Mouse (Mus musculus): Measurements from ENCODE around the gene Emd. TPM values are rescaled to one million over a fixed set of nuclear protein-coding genes. Genes with fewer than 3 reads are reported as not detected.

The Emd gene
- polyA plus RNA-seq, 1 experiment from 2014 or later = 14.6 TPM

GRCm38 (mm10) chrX:74281041-74281731, 26.7 kb downstream of the Emd start:
- Histone ChIP-seq H3K9me3 (ENCODE audit: control insufficient read depth) (no peaks in the 10 kb centered on the region), H3K9ac (ENCODE audit: low read depth, low read length) (no peak overlapping the region), H3K4me3 (ENCODE audit: low read depth, low read length) (peak overlapping the region; percentile 51), H3K4me2 (replicated peaks; ENCODE audit: low read depth) (peak overlapping the region; percentile 70), H3K27ac (ENCODE audit: low read depth, low read length) (peak overlapping the region; percentile 54), H3K27me3 (replicated peaks; ENCODE audit: control insufficient read depth, insufficient read depth, low read length) (no peaks in the 10 kb centered on the region), H3K36me3 (ENCODE audit: control insufficient read depth, insufficient read depth) (no peaks in the 10 kb centered on the region), H3K4me1 (replicated peaks; ENCODE audit: control insufficient read depth, insufficient read depth, low read length) (no peaks in the 10 kb centered on the region)
- no peak; the same call in 1 of the 2 replicates for ATAC-seq
- no peak for TF ChIP-seq CTCF (IDR thresholded peaks at IDR 0.05; ENCODE audit: low read depth)
- WGBS = 17% methylated on average over 14 of the region's 14 CpGs

DNA sequence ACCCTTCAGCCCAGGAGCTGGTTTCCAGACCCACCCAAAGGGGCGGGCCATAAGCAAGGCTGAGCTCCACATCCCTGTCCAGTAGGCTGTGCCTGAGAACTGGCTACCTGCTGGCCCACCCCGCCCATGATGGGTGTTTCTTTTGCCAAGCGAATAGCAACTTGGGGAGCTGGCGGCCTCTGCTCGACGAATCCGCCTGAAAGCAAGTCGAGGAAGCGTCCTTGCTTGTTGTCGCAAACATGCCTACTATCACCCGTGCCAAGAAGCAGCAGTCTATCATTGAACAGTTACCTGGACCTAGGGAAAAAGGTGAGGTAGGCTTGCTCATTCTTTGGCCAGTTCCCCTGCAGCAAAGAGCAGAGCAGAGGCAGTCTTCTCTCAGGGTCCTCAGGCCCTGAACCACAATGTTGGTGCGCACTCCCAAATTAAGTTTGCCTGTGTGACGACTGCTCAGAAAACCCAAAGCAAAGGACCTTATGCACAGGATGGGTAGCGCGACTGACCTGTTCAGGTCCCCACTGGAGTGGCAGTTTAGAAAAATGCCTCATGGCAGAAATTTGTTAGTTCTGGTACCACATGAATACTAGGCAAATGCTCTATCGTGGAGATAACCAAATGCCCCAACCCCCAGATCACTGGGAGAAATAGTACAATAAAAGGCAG, 27.4 kb downstream of the Emd start, which contains the start of the genes Taz and Dnase1l1:
TSS of gene Taz (plus strand) at position 181 of the 663 bp plus-strand sequence.
TSS of gene Dnase1l1 (minus strand) at position 606 of the 663 bp plus-strand sequence.
- peak; percentile 94 for ATAC-seq
- peak within 1 kb of the TSS; percentile 70 for H3K4me2 ChIP-seq (replicated peaks; ENCODE audit: low read depth)
- no peaks in the 10 kb centered on the region for H3K4me1 ChIP-seq (replicated peaks; ENCODE audit: control insufficient read depth, insufficient read depth, low read length)
- H3K27me3 ChIP-seq (replicated peaks; ENCODE audit: control insufficient read depth, insufficient read depth, low read length) = no peaks in the 10 kb centered on the region
- TF ChIP-seq CTCF (IDR thresholded peaks at IDR 0.05; ENCODE audit: low read depth) = peak; percentile 22; the same call in 1 of the 2 replicates
- H3K9me3 ChIP-seq (ENCODE audit: control insufficient read depth) = no peaks in the 10 kb centered on the region
- peak within 1 kb of the TSS; percentile 51 for H3K4me3 ChIP-seq (ENCODE audit: low read depth, low read length)
- peak within 1 kb of the TSS; percentile 86 for H3K27ac ChIP-seq (ENCODE audit: low read depth, low read length)
- peak within 1 kb of the TSS; percentile 65 for H3K9ac ChIP-seq (ENCODE audit: low read depth, low read length)
- WGBS = 25% methylated on average over 16 of the region's 16 CpGs
- no peaks in the 10 kb centered on the region for H3K36me3 ChIP-seq (ENCODE audit: control insufficient read depth, insufficient read depth)

GRCm38 (mm10) chrX:74282395-74283091, 28.1 kb downstream of the Emd start:
- Histone ChIP-seq H3K4me1 (replicated peaks; ENCODE audit: control insufficient read depth, insufficient read depth, low read length) (no peaks in the 10 kb centered on the region), H3K9ac (ENCODE audit: low read depth, low read length) (peak overlapping the region; percentile 65), H3K27ac (ENCODE audit: low read depth, low read length) (peak overlapping the region; percentile 86), H3K4me2 (replicated peaks; ENCODE audit: low read depth) (peak overlapping the region; percentile 70), H3K4me3 (ENCODE audit: low read depth, low read length) (peak overlapping the region; percentile 51), H3K27me3 (replicated peaks; ENCODE audit: control insufficient read depth, insufficient read depth, low read length) (no peaks in the 10 kb centered on the region), H3K9me3 (ENCODE audit: control insufficient read depth) (no peaks in the 10 kb centered on the region), H3K36me3 (ENCODE audit: control insufficient read depth, insufficient read depth) (no peaks in the 10 kb centered on the region)
- no peak for TF ChIP-seq CTCF (IDR thresholded peaks at IDR 0.05; ENCODE audit: low read depth)
- WGBS = 22% methylated on average over 39 of the region's 39 CpGs
- peak; percentile 58 for ATAC-seq

- peak; percentile 16; the same call in 1 of the 2 replicates for ATAC-seq
- H3K36me3 ChIP-seq (ENCODE audit: control insufficient read depth, insufficient read depth) = no peaks in the 10 kb centered on the region
- WGBS = 32% methylated on average over 5 of the region's 5 CpGs
Measured at GRCm38 (mm10) chrX:74283092-74283437, 28.6 kb downstream of the Emd start.

GRCm38 (mm10) chrX:74293431-74293830, 38.9 kb downstream of the Emd start:
- H3K36me3 ChIP-seq (ENCODE audit: control insufficient read depth, insufficient read depth) = 0 out of 2 replicates have a peak, but pooled peaks cover 5% of the 10 kb centered on the region
- no peak for ATAC-seq
- 64% methylated on average over 4 of the region's 4 CpGs for WGBS

More at GRCm38 (mm10) chrX:74283092-74283437, 28.6 kb downstream of the Emd start:
- H3K9ac ChIP-seq (ENCODE audit: low read depth, low read length) = peak overlapping the region; percentile 65
- H3K9me3 ChIP-seq (ENCODE audit: control insufficient read depth) = no peaks in the 10 kb centered on the region
- H3K27ac ChIP-seq (ENCODE audit: low read depth, low read length) = peak overlapping the region; percentile 86
- peak overlapping the region; percentile 51 for H3K4me3 ChIP-seq (ENCODE audit: low read depth, low read length)
- H3K4me1 ChIP-seq (replicated peaks; ENCODE audit: control insufficient read depth, insufficient read depth, low read length) = no peaks in the 10 kb centered on the region
- peak overlapping the region; percentile 70 for H3K4me2 ChIP-seq (replicated peaks; ENCODE audit: low read depth)
- no peak for TF ChIP-seq CTCF (IDR thresholded peaks at IDR 0.05; ENCODE audit: low read depth)
- no peaks in the 10 kb centered on the region for H3K27me3 ChIP-seq (replicated peaks; ENCODE audit: control insufficient read depth, insufficient read depth, low read length)

More at GRCm38 (mm10) chrX:74293431-74293830, 38.9 kb downstream of the Emd start:
- Histone ChIP-seq H3K4me3 (ENCODE audit: low read depth, low read length) (no peak overlapping the region), H3K4me2 (replicated peaks; ENCODE audit: low read depth) (no peak overlapping the region), H3K4me1 (replicated peaks; ENCODE audit: control insufficient read depth, insufficient read depth, low read length) (no peaks in the 10 kb centered on the region), H3K27me3 (replicated peaks; ENCODE audit: control insufficient read depth, insufficient read depth, low read length) (no peaks in the 10 kb centered on the region), H3K9me3 (ENCODE audit: control insufficient read depth) (no peaks in the 10 kb centered on the region), H3K9ac (ENCODE audit: low read depth, low read length) (no peak overlapping the region), H3K27ac (ENCODE audit: low read depth, low read length) (no peak overlapping the region)
- no peak for TF ChIP-seq CTCF (IDR thresholded peaks at IDR 0.05; ENCODE audit: low read depth)

Measured in intestine, postnatal 0 days (tissue).